Mouse (Mus musculus) bone marrow, adult 2 months (tissue): ENCODE data around the gene BC048403.

Experiments
- CTCF ChIP-seq: fragments of 200-500 bp; IDR thresholded peaks from 2 replicates; pipeline ENCODE4 v1.5.1; 2011; ENCODE audit warnings: low read length, control low read depth; ENCODE audit not compliant: control insufficient read depth, insufficient read depth
- POLR2A ChIP-seq: fragments of 200-500 bp; IDR thresholded peaks from 2 replicates; pipeline ENCODE4 v1.6.1; 2011; ENCODE audit warnings: low read depth, mild to moderate bottlenecking, control low read depth, low read length, borderline replicate concordance; ENCODE audit not compliant: control insufficient read depth

DNA sequence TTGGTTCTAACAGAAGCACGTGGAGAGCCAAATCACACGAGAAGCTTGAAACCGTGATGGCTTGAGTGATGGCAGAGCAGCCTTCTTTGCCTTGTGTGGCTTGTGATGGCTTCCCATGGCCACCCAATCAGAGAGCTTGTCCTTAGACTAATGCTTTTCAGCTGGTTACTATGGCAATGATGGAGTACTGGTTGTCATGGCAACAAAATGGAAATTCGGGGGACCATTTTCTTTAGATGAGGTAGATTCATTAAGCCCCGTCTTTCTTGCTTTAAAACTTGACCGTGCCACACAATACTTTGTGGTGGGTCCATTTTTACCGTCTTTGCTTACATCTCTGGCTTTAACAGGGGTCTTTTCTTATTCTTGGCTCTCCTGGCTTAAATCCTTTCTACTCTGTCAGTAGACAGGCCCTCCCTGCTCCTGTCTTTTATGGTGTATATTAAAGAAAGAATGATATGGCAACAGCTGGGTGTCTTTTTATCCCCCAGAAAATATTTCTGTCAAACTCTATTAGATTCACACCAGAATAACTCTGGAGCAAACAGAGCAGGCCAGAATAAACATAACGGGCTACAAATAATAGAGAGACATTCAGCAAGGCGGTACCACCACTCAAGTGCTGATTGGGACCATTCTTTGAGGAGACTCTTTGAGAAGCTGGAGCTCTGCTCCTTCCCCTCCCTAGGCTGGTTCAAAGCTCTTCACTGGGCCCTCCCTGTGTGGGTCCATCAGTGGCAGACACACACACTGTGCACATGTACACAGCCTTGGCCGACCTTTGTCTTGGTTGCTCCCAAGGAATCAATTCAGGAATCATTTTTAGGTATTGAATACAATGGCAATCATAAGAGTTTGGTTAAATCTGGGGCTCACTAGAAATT, 25.7 kb downstream of the BC048403 start:
- TF ChIP-seq CTCF (no peak), POLR2A (no peak)
